Mouse (Mus musculus): ENCODE results near the gene Cd177. TPM values are rescaled to one million over a fixed set of nuclear protein-coding genes. Genes with fewer than 3 reads are reported as not detected.
"Not testable (repeated sequence)": the region's sequence is repeated elsewhere in the genome, so short reads cannot be mapped to it uniquely, and the experiment has no call there.

Cd177 gene
- 3.3 and 3.7 TPM in 2 replicates for polyA plus RNA-seq (2015; fragmentation: Nextera tagmentation; extraction: Ambion mirVana)

GRCm38 (mm10) chr7:24760211-24760610, at the start of gene Cd177:
Gene Cd177, minus strand, starts transcription at chr7:24760311.
- no peaks in the 10 kb centered on the region for H3K9me3 ChIP-seq
- H3K36me3 ChIP-seq: no peaks in the 10 kb centered on the region
- H3K27me3 ChIP-seq (replicated peaks): no peaks in the 10 kb centered on the region
- no peak within 1 kb of the TSS for H3K4me3 ChIP-seq (replicated peaks)
- H3K4me2 ChIP-seq: no peak within 1 kb of the TSS
- no peak for ATAC-seq (ENCODE audit: insufficient read depth, low FRiP score, low read depth)
- WGBS: 61% methylated on average over 6 of the region's 6 CpGs
- H3K4me1 ChIP-seq: no peaks in the 10 kb centered on the region
- no peak within 1 kb of the TSS for H3K27ac ChIP-seq
- no peak within 1 kb of the TSS for H3K9ac ChIP-seq

- no peak for ATAC-seq (ENCODE audit: insufficient read depth, low FRiP score, low read depth)
- no peaks in the 10 kb centered on the region for H3K36me3 ChIP-seq
- no peak overlapping the region for H3K4me3 ChIP-seq (replicated peaks)
- H3K4me2 ChIP-seq: no peak overlapping the region
- no peaks in the 10 kb centered on the region for H3K27me3 ChIP-seq (replicated peaks)
- H3K9ac ChIP-seq: no peak overlapping the region
- 38% methylated on average over 2 of the region's 2 CpGs for whole genome bisulfite sequencing
- H3K9me3 ChIP-seq: no peaks in the 10 kb centered on the region
- H3K27ac ChIP-seq: no peak overlapping the region
- H3K4me1 ChIP-seq: no peaks in the 10 kb centered on the region
These were observed 48.9 kb upstream of the Cd177 start for GRCm38 (mm10) chr7:24809041-24809440.

GRCm38 (mm10) chr7:24804826-24805225, 44.7 kb upstream of the Cd177 start:
- no peak overlapping the region for H3K4me2 ChIP-seq
- H3K4me1 ChIP-seq: no peaks in the 10 kb centered on the region
- no peaks in the 10 kb centered on the region for H3K27me3 ChIP-seq (replicated peaks)
- WGBS: 38% methylated on average over 6 of the region's 6 CpGs
- H3K27ac ChIP-seq: no peak overlapping the region
- no peak overlapping the region for H3K9ac ChIP-seq
- H3K36me3 ChIP-seq: no peaks in the 10 kb centered on the region
- no peak overlapping the region for H3K4me3 ChIP-seq (replicated peaks)
- ATAC-seq (ENCODE audit: insufficient read depth, low FRiP score, low read depth): no peak
- no peaks in the 10 kb centered on the region for H3K9me3 ChIP-seq

- Histone ChIP-seq H3K27ac (no peak overlapping the region), H3K9me3 (no peaks in the 10 kb centered on the region), H3K4me2 (no peak overlapping the region), H3K27me3 (replicated peaks) (no peaks in the 10 kb centered on the region), H3K4me1 (no peaks in the 10 kb centered on the region), H3K36me3 (no peaks in the 10 kb centered on the region), H3K4me3 (replicated peaks) (no peak overlapping the region), H3K9ac (no peak overlapping the region)
- WGBS: 66% methylated on average over 7 of the region's 7 CpGs
- no peak for ATAC-seq (ENCODE audit: insufficient read depth, low FRiP score, low read depth)
These were observed 42.1 kb upstream of the Cd177 start for GRCm38 (mm10) chr7:24802149-24802767.

- WGBS: 82% methylated on average over 1 of the region's 1 CpGs
- ATAC-seq (ENCODE audit: insufficient read depth, low FRiP score, low read depth): no peak
- Histone ChIP-seq H3K36me3 (no peaks in the 10 kb centered on the region), H3K4me1 (no peaks in the 10 kb centered on the region), H3K27ac (no peak overlapping the region), H3K27me3 (replicated peaks) (no peaks in the 10 kb centered on the region), H3K4me2 (no peak overlapping the region), H3K9me3 (no peaks in the 10 kb centered on the region), H3K9ac (no peak overlapping the region), H3K4me3 (replicated peaks) (no peak overlapping the region)
These were observed 37.8 kb upstream of the Cd177 start for GRCm38 (mm10) chr7:24797918-24798317.

GRCm38 (mm10) chr7:24776918-24777317, 16.8 kb upstream of the Cd177 start, which contains the start of gene Ceacam10:
Gene Ceacam10, plus strand, starts transcription at chr7:24777206.
- not testable (repeated sequence) for ATAC-seq (ENCODE audit: insufficient read depth, low FRiP score, low read depth)
- 33% methylated on average over 4 of the region's 4 CpGs for WGBS

GRCm38 (mm10) chr7:24776145-24776544, 16.0 kb upstream of the Cd177 start:
- 77% methylated on average over 2 of the region's 2 CpGs for WGBS
- no peak overlapping the region for H3K27ac ChIP-seq
- no peaks in the 10 kb centered on the region for H3K27me3 ChIP-seq (replicated peaks)
- no peaks in the 10 kb centered on the region for H3K9me3 ChIP-seq
- no peak overlapping the region for H3K4me2 ChIP-seq
- H3K4me1 ChIP-seq: no peaks in the 10 kb centered on the region
- ATAC-seq (ENCODE audit: insufficient read depth, low FRiP score, low read depth): no peak
- no peaks in the 10 kb centered on the region for H3K36me3 ChIP-seq
- no peak overlapping the region for H3K4me3 ChIP-seq (replicated peaks)
- H3K9ac ChIP-seq: no peak overlapping the region

More at GRCm38 (mm10) chr7:24776918-24777317, 16.8 kb upstream of the Cd177 start, which contains the start of gene Ceacam10:
- not testable (repeated sequence) for H3K27me3 ChIP-seq (replicated peaks); H3K4me2 ChIP-seq; H3K9me3 ChIP-seq; H3K36me3 ChIP-seq; H3K4me1 ChIP-seq; H3K4me3 ChIP-seq (replicated peaks); H3K27ac ChIP-seq; H3K9ac ChIP-seq

- H3K9ac ChIP-seq: no peak overlapping the region
- H3K4me2 ChIP-seq: no peak overlapping the region
- no peaks in the 10 kb centered on the region for H3K27me3 ChIP-seq (replicated peaks)
- H3K36me3 ChIP-seq: no peaks in the 10 kb centered on the region
- no peaks in the 10 kb centered on the region for H3K4me1 ChIP-seq
- no peak overlapping the region for H3K27ac ChIP-seq
- ATAC-seq (ENCODE audit: insufficient read depth, low FRiP score, low read depth): no peak
- no peaks in the 10 kb centered on the region for H3K9me3 ChIP-seq
- 48% methylated on average over 3 of the region's 3 CpGs for WGBS
- H3K4me3 ChIP-seq (replicated peaks): no peak overlapping the region
These were observed 13.9 kb upstream of the Cd177 start for GRCm38 (mm10) chr7:24773942-24774535.

GRCm38 (mm10) chr7:24771361-24771760, 11.2 kb upstream of the Cd177 start:
- no peak overlapping the region for H3K4me2 ChIP-seq
- no peak for ATAC-seq (ENCODE audit: insufficient read depth, low FRiP score, low read depth)
- no peak overlapping the region for H3K9ac ChIP-seq
- no peak overlapping the region for H3K4me3 ChIP-seq (replicated peaks)
- H3K9me3 ChIP-seq: no peaks in the 10 kb centered on the region
- no peaks in the 10 kb centered on the region for H3K27me3 ChIP-seq (replicated peaks)
- no peaks in the 10 kb centered on the region for H3K4me1 ChIP-seq
- H3K27ac ChIP-seq: no peak overlapping the region
- H3K36me3 ChIP-seq: no peaks in the 10 kb centered on the region

- Histone ChIP-seq H3K4me1 (no peaks in the 10 kb centered on the region), H3K27ac (no peak overlapping the region), H3K9me3 (no peaks in the 10 kb centered on the region), H3K4me3 (replicated peaks) (no peak overlapping the region), H3K27me3 (replicated peaks) (no peaks in the 10 kb centered on the region), H3K9ac (no peak overlapping the region), H3K4me2 (no peak overlapping the region), H3K36me3 (no peaks in the 10 kb centered on the region)
- no peak for ATAC-seq (ENCODE audit: insufficient read depth, low FRiP score, low read depth)
- WGBS: 71% methylated on average over 8 of the region's 8 CpGs
These were observed 2.5 kb upstream of the Cd177 start for GRCm38 (mm10) chr7:24762574-24762973.

GRCm38 (mm10) chr7:24761161-24761560, 1.1 kb upstream of the Cd177 start:
- Histone ChIP-seq H3K9me3 (no peaks in the 10 kb centered on the region), H3K4me1 (no peaks in the 10 kb centered on the region), H3K4me3 (replicated peaks) (no peak overlapping the region), H3K4me2 (no peak overlapping the region), H3K27me3 (replicated peaks) (no peaks in the 10 kb centered on the region), H3K36me3 (no peaks in the 10 kb centered on the region), H3K27ac (no peak overlapping the region), H3K9ac (no peak overlapping the region)
- no peak for ATAC-seq (ENCODE audit: insufficient read depth, low FRiP score, low read depth)
- WGBS: 69% methylated on average over 6 of the region's 6 CpGs

GRCm38 (mm10) chr7:24758520-24758919, 1.6 kb downstream of the Cd177 start:
- Histone ChIP-seq H3K27me3 (replicated peaks) (no peaks in the 10 kb centered on the region), H3K9ac (no peak overlapping the region), H3K36me3 (no peaks in the 10 kb centered on the region), H3K4me2 (no peak overlapping the region), H3K4me3 (replicated peaks) (no peak overlapping the region), H3K4me1 (no peaks in the 10 kb centered on the region), H3K27ac (no peak overlapping the region), H3K9me3 (no peaks in the 10 kb centered on the region)
- ATAC-seq (ENCODE audit: insufficient read depth, low FRiP score, low read depth): no peak
- whole genome bisulfite sequencing: 63% methylated on average over 1 of the region's 1 CpGs
